Mouse (Mus musculus) adipocyte (in vitro differentiated cells): ENCODE results near the gene Meiob.
A peak's percentile ranks its signal among the peaks of the same experiment; 100 is the strongest.

Experiments used
- DNase-seq: peaks from one replicate; pipeline ENCODE4 v3.0.0-alpha.2; 2016; ENCODE audit warnings: low spot score

The Meiob gene

GRCm38 (mm10) chr17:24821351-24822280 is 17.5 kb downstream of the Meiob start:
- peak; percentile 32 for DNase-seq

- DNase-seq: no peak
These were observed 35.8 kb downstream of the Meiob start, which contains the start of gene Hagh for GRCm38 (mm10) chr17:24839842-24840241. Gene Hagh (plus strand): TSS chr17:24840143.

DNA sequence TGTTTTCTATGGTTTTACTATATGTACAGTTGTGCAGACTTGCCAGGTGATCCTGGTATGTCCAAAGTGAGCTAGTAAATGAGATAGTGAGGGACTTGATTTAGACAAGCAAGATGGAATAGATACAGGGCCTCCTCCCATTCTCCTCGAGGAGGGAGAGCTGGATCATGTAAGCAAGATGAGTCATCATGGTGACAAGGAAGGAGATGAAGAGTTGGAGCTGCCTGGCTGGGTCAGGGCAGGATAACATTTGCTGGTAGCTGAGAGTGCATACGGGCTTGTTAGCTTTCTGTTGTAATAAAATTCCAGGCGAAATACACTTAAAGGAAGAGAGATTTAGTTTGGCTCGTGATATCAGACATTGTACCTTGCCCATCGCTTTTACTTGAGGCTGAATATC is 36.3 kb downstream of the Meiob start:
- no peak for DNase-seq

DNA sequence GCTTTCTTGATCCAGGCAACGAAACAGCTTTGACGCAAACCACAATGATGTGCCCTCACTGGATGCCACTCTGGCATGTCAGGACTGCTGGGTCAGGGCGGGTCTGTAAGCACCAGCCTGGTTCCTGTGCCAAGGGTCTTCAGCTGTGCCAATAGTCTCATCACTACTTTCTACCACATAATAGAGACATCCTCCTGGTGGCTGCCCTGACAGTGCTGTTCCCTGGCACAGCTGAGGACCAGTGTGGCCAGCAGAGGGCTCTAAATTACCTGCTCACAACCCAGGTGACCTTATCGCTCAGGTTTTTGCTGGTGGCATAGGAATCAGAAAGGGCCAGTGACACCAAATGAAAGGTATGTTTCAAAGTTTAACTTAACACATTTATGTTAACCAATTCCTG is 37.0 kb downstream of the Meiob start:
- DNase-seq: no peak

- peak; percentile 40 for DNase-seq
These were observed 38.5 kb downstream of the Meiob start for GRCm38 (mm10) chr17:24842631-24843030.

- DNase-seq: no peak
These were observed 40.4 kb downstream of the Meiob start for GRCm38 (mm10) chr17:24844525-24844924.

- peak; percentile 23 for DNase-seq
These were observed 43.3 kb downstream of the Meiob start for GRCm38 (mm10) chr17:24847386-24847785.

DNA sequence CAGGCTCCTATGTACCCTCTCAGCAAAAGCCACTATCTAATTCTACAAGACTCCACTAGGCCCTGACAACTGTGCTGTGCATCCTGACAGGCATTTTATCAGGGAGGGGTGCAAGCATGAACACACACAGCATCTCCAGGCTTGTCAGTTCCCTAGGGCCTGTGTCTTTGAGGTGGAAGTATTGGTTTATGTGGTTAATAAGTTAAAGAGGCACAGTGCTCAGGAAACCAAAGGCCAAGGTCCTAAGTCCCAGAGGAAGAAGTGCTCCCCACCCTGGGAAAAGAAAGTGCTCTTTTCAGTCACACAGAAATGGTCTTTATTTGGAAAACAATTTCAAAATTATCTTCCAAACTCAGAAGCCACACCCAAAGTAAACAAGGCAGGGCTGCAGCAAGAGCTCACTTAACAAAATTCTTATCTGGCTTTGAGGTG is 44.5 kb downstream of the Meiob start:
- DNase-seq: peak; percentile 21

DNA sequence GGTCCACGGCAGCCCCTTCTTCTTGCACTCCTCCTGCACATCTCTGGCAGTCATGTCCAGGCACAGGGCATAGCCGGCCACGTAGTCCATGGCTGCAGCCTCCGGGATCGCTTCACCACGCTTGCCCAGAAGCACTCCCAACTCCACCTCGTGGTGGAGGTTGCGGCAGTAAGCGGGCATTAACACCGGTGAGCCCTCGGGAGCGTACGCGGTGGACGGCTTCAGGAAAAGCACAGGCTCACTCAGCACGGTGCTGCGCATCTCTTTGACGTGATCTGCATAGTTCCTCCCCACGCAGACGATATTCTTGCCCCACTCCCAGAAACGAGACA is 45.6 kb downstream of the Meiob start:
- no peak for DNase-seq

GRCm38 (mm10) chr17:24850065-24850772 is 46.1 kb downstream of the Meiob start, which contains the start of gene Fahd1:
Gene Fahd1 (minus strand): TSS chr17:24850364.
- peak; percentile 99 for DNase-seq

DNA sequence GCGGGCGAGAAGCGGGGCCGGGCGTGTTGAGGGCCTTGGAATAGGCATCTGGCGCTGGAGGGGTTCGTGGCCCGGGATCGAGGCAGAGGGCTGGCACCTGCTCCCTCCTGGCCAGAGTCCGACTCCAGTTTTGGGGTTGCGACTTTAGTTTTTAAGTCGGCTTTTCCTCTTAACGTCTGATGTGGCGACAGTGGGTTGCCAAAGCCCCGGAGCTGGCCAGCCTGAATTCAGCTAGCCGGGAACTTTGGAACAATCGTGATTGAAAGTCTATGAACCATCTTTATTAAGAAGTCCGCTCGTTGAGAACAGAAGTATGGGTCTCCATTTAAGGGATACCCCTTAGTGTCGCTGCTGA is 46.7 kb downstream of the Meiob start:
- no peak for DNase-seq

- no peak for DNase-seq
These were observed 47.5 kb downstream of the Meiob start for GRCm38 (mm10) chr17:24851381-24852125.

- DNase-seq: peak; percentile 42
These were observed 51.9 kb downstream of the Meiob start for GRCm38 (mm10) chr17:24855838-24856464.

GRCm38 (mm10) chr17:24856589-24856988 is 52.5 kb downstream of the Meiob start:
- DNase-seq: no peak

DNA sequence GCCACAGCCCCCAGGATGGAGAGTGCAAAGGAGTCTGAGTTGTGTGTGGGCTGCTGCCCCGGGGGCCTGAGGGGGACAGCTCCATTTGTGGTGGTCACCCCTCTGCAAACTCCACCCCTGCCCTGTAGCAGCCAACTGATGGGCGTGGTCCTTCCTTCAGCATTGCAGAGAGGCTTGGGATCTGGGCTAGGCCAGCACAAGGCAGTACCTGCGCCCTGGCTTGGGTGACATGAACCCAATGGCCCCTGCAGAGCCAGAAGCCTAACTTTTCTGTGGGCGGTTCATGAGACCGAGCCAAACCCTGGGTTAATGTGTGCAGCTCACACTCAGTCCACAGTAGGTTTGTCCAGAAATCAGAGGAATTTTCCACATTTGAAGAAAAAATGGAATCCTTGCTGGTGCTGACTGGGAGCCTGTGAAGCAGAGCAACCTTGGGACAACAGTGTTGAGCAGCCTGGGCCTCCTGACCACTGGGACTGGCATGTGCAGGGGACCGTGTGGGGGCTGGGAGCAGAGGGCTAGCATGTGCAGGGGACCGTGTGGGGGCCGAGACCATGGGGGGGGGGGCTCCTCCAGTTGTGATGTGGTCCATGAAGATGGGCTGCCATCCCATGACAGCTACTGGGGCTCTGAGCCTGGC is 53.9 kb downstream of the Meiob start:
- no peak for DNase-seq

GRCm38 (mm10) chr17:24858967-24859366 is 54.9 kb downstream of the Meiob start:
- DNase-seq: no peak

GRCm38 (mm10) chr17:24860076-24860475 is 56.0 kb downstream of the Meiob start:
- no peak for DNase-seq

GRCm38 (mm10) chr17:24861785-24862184 is 57.7 kb downstream of the Meiob start:
- DNase-seq: no peak

- no peak for DNase-seq
These were observed 61.7 kb downstream of the Meiob start, which contains the start of gene Igfals for GRCm38 (mm10) chr17:24865776-24866175. Gene Igfals (plus strand): TSS chr17:24865997.

GRCm38 (mm10) chr17:24867914-24868313 is 63.8 kb downstream of the Meiob start:
- DNase-seq: no peak

- no peak for DNase-seq
These were observed 69.8 kb downstream of the Meiob start for GRCm38 (mm10) chr17:24873695-24874404.
